Mouse (Mus musculus): Measurements from ENCODE around the gene Klhl30. TPM values are rescaled to one million over a fixed set of nuclear protein-coding genes. Genes with fewer than 3 reads are reported as not detected.

Klhl30 gene
- polyA plus RNA-seq, 1 experiment, result 0.22 TPM

GRCm38 (mm10) chr1:91365816-91366214, 15.0 kb downstream of the Klhl30 start:
- no peak for TF ChIP-seq CTCF (IDR thresholded peaks at IDR 0.05; ENCODE audit: borderline replicate concordance, extremely low read depth, insufficient read depth, insufficient read length)
- TF ChIP-seq POLR2A (IDR thresholded peaks at IDR 0.05; ENCODE audit: borderline replicate concordance, extremely low read depth, insufficient read depth, insufficient read length, poor library complexity, severe bottlenecking), result no peak
- no peak for DNase-seq (ENCODE audit: low read depth)

GRCm38 (mm10) chr1:91366215-91367108, 15.6 kb downstream of the Klhl30 start, which contains the start of gene Erfe:
Gene Erfe (plus strand): TSS chr1:91366430.
- peak; percentile 56 for DNase-seq (ENCODE audit: low read depth)
- TF ChIP-seq CTCF (IDR thresholded peaks at IDR 0.05; ENCODE audit: borderline replicate concordance, extremely low read depth, insufficient read depth, insufficient read length) (peak; percentile 69), POLR2A (IDR thresholded peaks at IDR 0.05; ENCODE audit: borderline replicate concordance, extremely low read depth, insufficient read depth, insufficient read length, poor library complexity, severe bottlenecking) (no peak)

GRCm38 (mm10) chr1:91367295-91367694, 16.5 kb downstream of the Klhl30 start:
- no peak for DNase-seq (ENCODE audit: low read depth)
- TF ChIP-seq POLR2A (IDR thresholded peaks at IDR 0.05; ENCODE audit: borderline replicate concordance, extremely low read depth, insufficient read depth, insufficient read length, poor library complexity, severe bottlenecking), result no peak
- TF ChIP-seq CTCF (IDR thresholded peaks at IDR 0.05; ENCODE audit: borderline replicate concordance, extremely low read depth, insufficient read depth, insufficient read length), result no peak

GRCm38 (mm10) chr1:91369408-91369807, 18.6 kb downstream of the Klhl30 start:
- no peak for TF ChIP-seq POLR2A (IDR thresholded peaks at IDR 0.05; ENCODE audit: borderline replicate concordance, extremely low read depth, insufficient read depth, insufficient read length, poor library complexity, severe bottlenecking)
- TF ChIP-seq CTCF (IDR thresholded peaks at IDR 0.05; ENCODE audit: borderline replicate concordance, extremely low read depth, insufficient read depth, insufficient read length), result no peak
- no peak for DNase-seq (ENCODE audit: low read depth)

- no peak for TF ChIP-seq CTCF (IDR thresholded peaks at IDR 0.05; ENCODE audit: borderline replicate concordance, extremely low read depth, insufficient read depth, insufficient read length)
- no peak for TF ChIP-seq POLR2A (IDR thresholded peaks at IDR 0.05; ENCODE audit: borderline replicate concordance, extremely low read depth, insufficient read depth, insufficient read length, poor library complexity, severe bottlenecking)
- no peak for DNase-seq (ENCODE audit: low read depth)
These were observed 19.2 kb downstream of the Klhl30 start for GRCm38 (mm10) chr1:91370055-91370454.

- no peak for TF ChIP-seq CTCF (IDR thresholded peaks at IDR 0.05; ENCODE audit: borderline replicate concordance, extremely low read depth, insufficient read depth, insufficient read length)
- no peak for DNase-seq (ENCODE audit: low read depth)
These were observed 22.6 kb downstream of the Klhl30 start for GRCm38 (mm10) chr1:91373414-91373835.

- peak; percentile 88 for DNase-seq (ENCODE audit: low read depth)
- TF ChIP-seq CTCF (IDR thresholded peaks at IDR 0.05; ENCODE audit: borderline replicate concordance, extremely low read depth, insufficient read depth, insufficient read length) (peak; percentile 78; the same call in 1 of the 2 replicates), POLR2A (IDR thresholded peaks at IDR 0.05; ENCODE audit: borderline replicate concordance, extremely low read depth, insufficient read depth, insufficient read length, poor library complexity, severe bottlenecking) (no peak)
These were observed 29.8 kb downstream of the Klhl30 start for GRCm38 (mm10) chr1:91380453-91381090.

- TF ChIP-seq CTCF (IDR thresholded peaks at IDR 0.05; ENCODE audit: borderline replicate concordance, extremely low read depth, insufficient read depth, insufficient read length), result no peak
- no peak for TF ChIP-seq POLR2A (IDR thresholded peaks at IDR 0.05; ENCODE audit: borderline replicate concordance, extremely low read depth, insufficient read depth, insufficient read length, poor library complexity, severe bottlenecking)
- DNase-seq (ENCODE audit: low read depth), result no peak
These were observed 30.3 kb downstream of the Klhl30 start for GRCm38 (mm10) chr1:91381091-91381471.

- DNase-seq (ENCODE audit: low read depth), result no peak
- TF ChIP-seq POLR2A (IDR thresholded peaks at IDR 0.05; ENCODE audit: borderline replicate concordance, extremely low read depth, insufficient read depth, insufficient read length, poor library complexity, severe bottlenecking), result no peak
- TF ChIP-seq CTCF (IDR thresholded peaks at IDR 0.05; ENCODE audit: borderline replicate concordance, extremely low read depth, insufficient read depth, insufficient read length), result no peak
These were observed 39.6 kb downstream of the Klhl30 start for GRCm38 (mm10) chr1:91390369-91390768.

- TF ChIP-seq CTCF (IDR thresholded peaks at IDR 0.05; ENCODE audit: borderline replicate concordance, extremely low read depth, insufficient read depth, insufficient read length) (no peak), POLR2A (IDR thresholded peaks at IDR 0.05; ENCODE audit: borderline replicate concordance, extremely low read depth, insufficient read depth, insufficient read length, poor library complexity, severe bottlenecking) (no peak)
- no peak for DNase-seq (ENCODE audit: low read depth)
These were observed 47.1 kb downstream of the Klhl30 start for GRCm38 (mm10) chr1:91397927-91398259.

GRCm38 (mm10) chr1:91398260-91399062, 47.6 kb downstream of the Klhl30 start, which contains the start of gene Ilkap:
Gene Ilkap (minus strand): TSS chr1:91398815.
- DNase-seq (ENCODE audit: low read depth), result peak; percentile 95
- TF ChIP-seq CTCF (IDR thresholded peaks at IDR 0.05; ENCODE audit: borderline replicate concordance, extremely low read depth, insufficient read depth, insufficient read length), result no peak
- peak; percentile 92; the same call in 1 of the 2 replicates for TF ChIP-seq POLR2A (IDR thresholded peaks at IDR 0.05; ENCODE audit: borderline replicate concordance, extremely low read depth, insufficient read depth, insufficient read length, poor library complexity, severe bottlenecking)
